Mouse (Mus musculus) MEL (cell line): Measurements from ENCODE around the gene Syt7. TPM values are rescaled to one million over a fixed set of nuclear protein-coding genes. Genes with fewer than 3 reads are reported as not detected.

ENCODE experiments used
- DNase-seq: peaks from one replicate; pipeline ENCODE4 v3.0.0; 2011; ENCODE audit warnings: low read depth, low spot score
- H3K27ac ChIP-seq: 2 replicates; pipeline ENCODE4 v1.5.1; 2012; ENCODE audit warnings: low read depth, mild to moderate bottlenecking, control low read depth, low read length, moderate library complexity; ENCODE audit not compliant: control insufficient read depth
- H3K27me3 ChIP-seq, 2 experiments: fragments of 150-350 bp in 1 of 2; sonication (generic) in 1 of 2; 2 replicates each; pipeline ENCODE4 v1.6.1; 2012; ENCODE audit warnings: low read length in 2 of 2, mild to moderate bottlenecking in 2 of 2, improper control_type of control experiment in 1 of 2, moderate library complexity in 1 of 2; ENCODE audit not compliant: insufficient read depth in 2 of 2, control insufficient read depth in 1 of 2
- H3K36me3 ChIP-seq, 2 experiments: 2 replicates each; pipeline ENCODE4 v1.6.1; 2012 to 2014; ENCODE audit warnings: low read length in 2 of 2, improper control_type of control experiment in 1 of 2, inconsistent platforms in 1 of 2, mild to moderate bottlenecking in 1 of 2; ENCODE audit not compliant: insufficient read depth in 2 of 2, control insufficient read depth in 1 of 2
- H3K4me1 ChIP-seq, 2 experiments: fragments of 150-350 bp in 1 of 2; sonication (generic) in 1 of 2; 2 replicates each; pipeline ENCODE4 v1.6.1; 2012; ENCODE audit warnings: low read length in 2 of 2, improper control_type of control experiment in 1 of 2, mild to moderate bottlenecking in 1 of 2; ENCODE audit not compliant: insufficient read depth in 2 of 2, control insufficient read depth in 1 of 2
- H3K4me3 ChIP-seq, 2 experiments: fragments of 150-350 bp in 1 of 2; sonication (generic) in 1 of 2; 2 replicates each; pipeline ENCODE4 v1.5.1; 2012; ENCODE audit warnings: low read depth in 2 of 2, low read length in 2 of 2, mild to moderate bottlenecking in 2 of 2, moderate library complexity in 2 of 2, control low read depth in 1 of 2, improper control_type of control experiment in 1 of 2; ENCODE audit not compliant: control insufficient read depth in 1 of 2, insufficient read depth in 1 of 2
- H3K79me2 ChIP-seq: 2 replicates; pipeline ENCODE4 v1.6.1; 2012; ENCODE audit warnings: mild to moderate bottlenecking, low read length, moderate library complexity; ENCODE audit not compliant: control insufficient read depth, poor library complexity, insufficient read depth
- H3K9ac ChIP-seq: 2 replicates; pipeline ENCODE4 v1.6.1; 2012; ENCODE audit warnings: low read depth, mild to moderate bottlenecking, control low read depth, low read length, moderate library complexity; ENCODE audit not compliant: control insufficient read depth, poor library complexity, severe bottlenecking
- H3K9me3 ChIP-seq: fragments of 150-350 bp; sonication (generic); replicated peaks from 2 replicates; pipeline ENCODE4 v1.6.1; 2012; ENCODE audit warnings: mild to moderate bottlenecking, low read length, improper control_type of control experiment, moderate library complexity; ENCODE audit not compliant: insufficient read depth
- BHLHE40 ChIP-seq: IDR thresholded peaks from 2 replicates; pipeline ENCODE4 v1.6.1; 2012; ENCODE audit warnings: low read depth, mild to moderate bottlenecking, inconsistent platforms, low read length, improper control_type of control experiment, borderline replicate concordance
- ELF1 ChIP-seq: IDR thresholded peaks from 2 replicates; pipeline ENCODE4 v1.6.1; 2014; ENCODE audit warnings: low read depth, mild to moderate bottlenecking, inconsistent platforms, low read length, improper control_type of control experiment, moderate library complexity
- EP300 ChIP-seq, 2 experiments: IDR thresholded peaks; 2 replicates each; pipeline ENCODE4 v1.6.1; 2011; ENCODE audit warnings: improper control_type of control experiment in 2 of 2, low read length in 2 of 2, low read depth in 1 of 2, mild to moderate bottlenecking in 1 of 2
- ETS1 ChIP-seq: IDR thresholded peaks from 2 replicates; pipeline ENCODE4 v1.6.1; 2012; ENCODE audit warnings: low read depth, mild to moderate bottlenecking, inconsistent platforms, low read length, improper control_type of control experiment, moderate library complexity
- GABPA ChIP-seq: IDR thresholded peaks from 2 replicates; pipeline ENCODE4 v1.6.1; 2012; ENCODE audit warnings: low read depth, mild to moderate bottlenecking, inconsistent platforms, low read length, improper control_type of control experiment, moderate library complexity
- GATA1 ChIP-seq: IDR thresholded peaks from 2 replicates; pipeline ENCODE4 v1.6.1; 2011; ENCODE audit warnings: low read depth, low read length, improper control_type of control experiment
- KAT2A ChIP-seq: conservative IDR thresholded peaks from 2 replicates; pipeline ENCODE4 v1.6.1; 2012; ENCODE audit warnings: low read depth, low read length, improper control_type of control experiment, inconsistent platforms
- MAFK ChIP-seq: IDR thresholded peaks from 2 replicates; pipeline ENCODE4 v1.6.1; 2011; ENCODE audit warnings: low read depth, mild to moderate bottlenecking, low read length, improper control_type of control experiment, borderline replicate concordance
- MAZ ChIP-seq: IDR thresholded peaks from 2 replicates; pipeline ENCODE4 v1.6.1; 2012; ENCODE audit warnings: low read depth, mild to moderate bottlenecking, inconsistent platforms, low read length, improper control_type of control experiment
- MEF2A ChIP-seq: IDR thresholded peaks from 2 replicates; pipeline ENCODE4 v1.6.1; 2014; ENCODE audit warnings: low read depth, mild to moderate bottlenecking, inconsistent platforms, low read length, improper control_type of control experiment; ENCODE audit not compliant: poor library complexity, insufficient replicate concordance, severe bottlenecking; ENCODE audit errors: extremely low read depth
- MXI1 ChIP-seq: IDR thresholded peaks from 2 replicates; pipeline ENCODE4 v1.6.1; 2011; ENCODE audit warnings: mild to moderate bottlenecking, low read depth, low read length, improper control_type of control experiment
- POLR2AphosphoS5 ChIP-seq: IDR thresholded peaks from 2 replicates; pipeline ENCODE4 v1.6.1; 2012; ENCODE audit warnings: low read depth, borderline replicate concordance, mild to moderate bottlenecking, inconsistent platforms, low read length, moderate library complexity, mixed read lengths
- SIN3A ChIP-seq: IDR thresholded peaks from 2 replicates; pipeline ENCODE4 v1.6.1; 2012; ENCODE audit warnings: low read length, improper control_type of control experiment, inconsistent platforms
- SMC3 ChIP-seq: IDR thresholded peaks from 2 replicates; pipeline ENCODE4 v1.6.1; 2011; ENCODE audit warnings: low read depth, low read length, improper control_type of control experiment
- TAL1 ChIP-seq: IDR thresholded peaks from 2 replicates; pipeline ENCODE4 v1.6.1; 2012; ENCODE audit warnings: mild to moderate bottlenecking, inconsistent platforms, low read length, moderate library complexity, mixed read lengths
- UBTF ChIP-seq: IDR thresholded peaks from 2 replicates; pipeline ENCODE4 v1.6.1; 2012; ENCODE audit warnings: low read depth, mild to moderate bottlenecking, inconsistent platforms, low read length, improper control_type of control experiment, moderate library complexity, borderline replicate concordance; ENCODE audit not compliant: insufficient read depth
- USF2 ChIP-seq, 2 experiments: IDR thresholded peaks; 2 replicates each; pipeline ENCODE4 v1.6.1; 2011 to 2012; ENCODE audit warnings: improper control_type of control experiment in 2 of 2, low read length in 2 of 2, borderline replicate concordance in 1 of 2, inconsistent platforms in 1 of 2, low read depth in 1 of 2, mild to moderate bottlenecking in 1 of 2; ENCODE audit not compliant: insufficient read depth in 1 of 2
- polyA plus RNA-seq, 2 experiments: library from polyadenylated mRNA; stranded (reverse) in 1 of 2; unstranded in 1 of 2; fragments of >175 nt in 1 of 2; fragments of >200 nt in 1 of 2; gene quantifications; 2 replicates each; pipeline versions ENCODE4 v1.2.1 to v1.2.4; 2012; ENCODE audit warnings: low replicate concordance in 2 of 2, low read depth in 1 of 2; ENCODE audit not compliant: insufficient read length in 2 of 2, insufficient read depth in 1 of 2, missing spikeins in 1 of 2
- total RNA-seq: library from RNA; depleted of rRNA; stranded (reverse); fragments of 300-350 nt; gene quantifications from 2 replicates; pipeline ENCODE4 v1.2.3, GENCODE M21; 2012

The Syt7 gene
- total and polyA plus RNA-seq, 3 experiments, result not detected

DNA sequence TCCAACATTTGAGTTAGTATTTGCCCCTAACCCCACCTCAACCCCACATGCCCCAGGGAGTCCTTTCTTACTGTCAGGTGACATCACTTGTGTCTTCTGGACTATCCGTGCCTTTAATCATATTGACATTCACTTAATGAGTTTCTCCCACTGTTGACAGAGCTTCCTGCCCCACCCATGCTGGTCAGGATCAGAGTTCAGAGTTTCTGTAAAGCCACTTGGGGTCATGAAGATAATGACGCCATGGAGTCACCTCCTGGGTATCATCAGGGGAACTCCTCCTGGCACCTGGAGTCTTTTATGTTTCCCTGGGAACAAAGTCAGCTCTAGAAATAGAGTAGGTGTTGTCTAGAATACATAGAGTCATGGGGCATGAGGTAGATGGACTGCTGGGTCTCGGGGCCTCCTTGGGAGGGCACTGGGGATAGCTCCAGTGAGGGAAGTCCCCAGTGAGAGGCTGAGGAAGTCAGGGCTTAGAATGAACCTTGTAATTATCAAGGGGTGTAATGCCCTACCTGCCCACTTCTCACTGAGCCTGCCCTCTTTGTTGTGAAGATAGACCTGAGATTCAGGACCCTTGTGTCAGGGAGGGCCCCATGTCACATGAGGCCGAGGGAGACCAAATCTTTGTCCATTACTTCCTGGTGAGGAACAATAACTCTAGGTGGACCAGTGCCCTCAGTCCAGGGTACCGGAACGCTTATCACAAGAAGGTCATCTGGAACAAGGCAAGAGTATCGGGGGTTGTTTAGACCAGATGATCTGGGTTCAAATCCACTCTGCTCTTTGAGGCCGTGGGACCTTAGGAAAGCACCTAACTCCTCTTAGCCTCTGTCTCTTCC, 29.6 kb upstream of the Syt7 start:
- Histone ChIP-seq H3K27me3 (peaks cover 0 to 10% of the 10 kb centered on the region in 2 experiments; a peak in 2 of 4 replicates), H3K36me3 (no peaks in the 10 kb centered on the region), H3K4me1 (no peaks in the 10 kb centered on the region), H3K4me3 (no peak overlapping the region), H3K79me2 (no peaks in the 10 kb centered on the region), H3K9me3 (no peaks in the 10 kb centered on the region), H3K27ac (no peak overlapping the region), H3K9ac (no peak overlapping the region)
- TF ChIP-seq BHLHE40 (no peak), KAT2A (no peak), MAZ (no peak), EP300 (IDR thresholded peaks at IDR 0.05; ENCODE audit: low read depth in 1 of 2, low read length in 2 of 2) (no peak), GATA1 (no peak), SIN3A (no peak), SMC3 (no peak), MEF2A (no peak), USF2 (IDR thresholded peaks at IDR 0.05; ENCODE audit: borderline replicate concordance in 1 of 2, insufficient read depth in 1 of 2, low read depth in 1 of 2, low read length in 2 of 2) (no peak), MXI1 (no peak), MAFK (no peak), TAL1 (no peak), ELF1 (no peak), POLR2AphosphoS5 (no peak), UBTF (no peak)
- no peak for DNase-seq

DNA sequence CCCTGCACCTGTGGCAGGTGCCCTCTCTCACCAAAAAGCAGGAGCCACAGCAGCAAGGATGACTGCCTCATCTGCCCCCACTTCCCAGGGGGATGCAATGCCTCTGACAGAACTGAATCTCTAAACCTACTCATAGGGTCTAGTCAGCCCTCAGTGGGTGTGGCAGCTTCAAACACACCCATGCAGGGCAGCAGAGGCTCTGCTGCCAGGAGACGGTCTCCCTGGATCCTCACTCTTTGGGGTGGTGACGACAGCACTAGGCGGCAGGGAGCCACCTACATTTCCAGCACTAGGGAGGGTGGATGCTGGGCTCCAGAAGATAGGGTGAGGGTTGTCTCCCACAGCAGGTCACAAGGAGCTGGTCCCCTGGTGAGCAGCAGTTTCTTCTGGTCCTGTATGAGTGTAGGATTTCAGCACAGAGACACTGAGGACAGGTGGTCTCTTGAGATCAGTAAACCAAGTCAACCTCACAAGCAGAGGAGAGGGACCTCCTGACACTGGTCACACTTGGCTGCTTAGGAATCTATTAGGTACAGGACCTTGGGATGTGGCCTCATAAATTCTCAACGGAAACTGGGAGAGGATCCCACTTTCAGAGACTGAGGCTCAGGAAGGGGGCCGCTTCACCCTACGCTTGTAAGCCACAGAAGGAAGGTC, 26.3 kb upstream of the Syt7 start:
- no peak for TF ChIP-seq GABPA
- no peak for TF ChIP-seq ETS1
- Histone ChIP-seq H3K9me3 (no peaks in the 10 kb centered on the region), H3K4me1 (no peaks in the 10 kb centered on the region), H3K4me3 (no peak overlapping the region), H3K27ac (no peak overlapping the region), H3K27me3 (peaks cover 0 to 10% of the 10 kb centered on the region in 2 experiments; a peak in 2 of 4 replicates), H3K9ac (no peak overlapping the region), H3K79me2 (no peaks in the 10 kb centered on the region), H3K36me3 (no peaks in the 10 kb centered on the region)
- DNase-seq, result no peak
